Mouse (Mus musculus) layer of hippocampus, postnatal 10 days (tissue): ENCODE data around the gene Tsr3. TPM values are rescaled to one million over a fixed set of nuclear protein-coding genes. Genes with fewer than 3 reads are reported as not detected.
"Not testable (repeated sequence)": the region's sequence is repeated elsewhere in the genome, so short reads cannot be mapped to it uniquely, and the experiment has no call there.

Experiments used
- DNase-seq, 2 experiments: peaks; one replicate each; pipeline ENCODE4 v3.0.0; 2021; ENCODE audit warnings: low spot score in 2 of 2
- long read RNA-seq: library from polyadenylated mRNA; stranded (forward); transcript quantifications from one replicate; pipeline ENCODE4 v2.0.0, GENCODE M21; 2023
- total RNA-seq, 2 experiments: library from RNA; stranded (reverse); gene quantifications; 2 replicates each; pipeline ENCODE4 v1.2.3; 2021

The Tsr3 gene
- 10 to 100 TPM; 31.0 to 35.6 TPM for total RNA-seq
- long read RNA-seq, transcript Tsr3-201 (6 exons, 1,192 nt): major isoform, 38 of 68 reads
- long read RNA-seq, partial matches to known transcripts: 13 of 68 reads
- long read RNA-seq, other reads (novel, unspliced or antisense): 17 of 68 reads

- peak; percentile 78 to 85 for DNase-seq
These were observed at the start of gene Tsr3, which contains the start of gene Gnptg for GRCm38 (mm10) chr17:25239695-25240636. Gene Tsr3 (plus strand): TSS chr17:25240170. Gene Gnptg (minus strand): TSS chr17:25240124.

DNA sequence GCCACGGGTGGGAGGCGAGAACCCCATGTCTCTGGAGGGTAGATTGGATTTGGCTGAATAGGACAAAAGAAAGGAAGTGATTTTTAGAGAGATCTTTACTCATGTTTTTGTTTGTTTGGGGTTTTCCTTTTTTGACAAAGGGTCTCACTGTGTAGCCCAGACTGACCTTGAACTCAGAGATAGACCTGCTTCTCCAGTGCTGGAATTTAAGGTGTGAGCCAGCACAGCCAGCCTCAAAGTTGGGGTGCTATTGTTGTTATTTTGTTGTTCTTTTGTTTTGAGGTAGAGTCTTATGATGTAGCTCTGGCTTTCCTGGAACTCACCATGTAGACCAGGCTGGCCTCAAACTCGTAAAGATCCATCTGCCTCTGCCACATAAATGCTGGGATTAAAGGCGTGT, 37.6 kb upstream of the Tsr3 start:
- no peak for DNase-seq

DNA sequence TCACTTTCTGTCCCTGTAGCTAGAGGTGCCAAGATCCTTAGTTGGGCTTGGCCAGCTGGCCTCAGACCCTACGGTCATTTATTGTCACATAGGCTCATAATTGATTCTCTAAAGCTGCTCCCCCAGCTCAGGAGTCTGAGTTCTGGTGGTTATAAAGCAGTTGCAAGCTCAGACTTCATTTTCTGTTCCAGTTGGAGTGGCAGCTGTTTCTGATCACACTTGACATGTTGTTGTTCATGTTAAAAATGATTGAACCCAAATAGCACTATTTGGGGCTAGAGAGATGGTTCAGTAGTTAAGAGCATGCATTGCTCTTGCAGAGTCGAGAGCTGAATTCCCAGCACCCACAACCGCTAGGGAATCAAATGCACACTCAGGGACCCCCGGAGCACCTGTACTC, 30.0 kb upstream of the Tsr3 start:
- DNase-seq: no peak

GRCm38 (mm10) chr17:25210680-25211466, 29.1 kb upstream of the Tsr3 start:
- DNase-seq: no peak

DNA sequence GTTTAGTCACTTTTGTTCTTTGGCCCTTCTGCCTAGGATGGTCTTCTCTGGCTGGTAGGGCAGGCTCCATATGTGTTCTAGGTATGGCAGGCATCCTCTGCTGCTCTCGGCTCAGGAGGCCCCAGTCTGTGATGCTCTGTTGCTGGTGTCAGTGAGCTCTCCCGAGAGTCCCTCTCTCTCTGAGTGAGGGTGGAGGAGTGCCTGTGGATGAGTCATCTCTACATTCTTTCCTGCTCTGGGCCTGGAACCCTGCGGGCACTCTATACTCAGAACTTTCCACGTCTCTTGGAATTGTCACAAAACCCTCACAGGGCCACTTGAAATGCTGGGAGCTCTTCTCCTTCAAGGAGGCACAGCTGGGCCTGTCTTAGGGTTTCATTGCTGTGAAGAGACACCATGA, 28.3 kb upstream of the Tsr3 start:
- DNase-seq: no peak

DNA sequence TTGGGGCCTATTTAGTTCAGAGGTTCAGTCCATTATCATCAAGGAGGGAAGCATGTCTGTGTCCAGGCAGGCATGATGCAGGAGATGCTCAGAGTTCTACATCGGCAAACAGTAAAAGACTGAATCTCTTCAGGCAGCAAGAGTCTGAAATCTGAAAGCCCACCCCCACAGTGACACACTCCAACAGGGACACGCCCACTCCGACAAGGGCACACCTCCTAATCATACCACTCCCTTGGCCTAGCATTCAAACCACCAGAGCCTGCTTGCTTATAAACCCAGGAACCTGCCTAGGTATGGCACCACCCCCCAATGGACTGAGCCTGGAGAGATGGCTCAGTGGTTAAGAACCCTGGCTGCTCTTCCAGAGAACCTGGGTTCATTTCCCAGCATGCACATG, 24.5 kb upstream of the Tsr3 start:
- DNase-seq: no peak

DNA sequence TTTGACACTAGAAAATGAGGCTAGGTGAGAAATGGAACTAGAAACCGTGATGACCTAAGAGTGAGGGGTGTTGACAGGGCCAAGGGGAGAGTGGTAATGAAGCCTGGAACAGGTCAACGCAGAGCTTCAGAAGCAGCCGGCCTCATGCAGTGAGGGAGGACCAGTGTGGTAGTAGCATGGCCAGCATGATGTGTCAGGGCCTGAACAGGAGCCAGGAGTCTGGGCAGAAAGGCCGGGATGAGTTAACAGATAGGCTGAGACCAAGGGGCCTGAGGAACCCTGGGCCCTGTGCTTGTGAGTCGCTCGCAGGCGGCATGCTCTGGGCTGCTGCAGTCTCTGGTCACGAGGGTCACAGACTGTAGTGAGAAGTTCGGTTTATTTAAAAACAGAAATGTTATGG, 21.0 kb upstream of the Tsr3 start:
- no peak for DNase-seq

DNA sequence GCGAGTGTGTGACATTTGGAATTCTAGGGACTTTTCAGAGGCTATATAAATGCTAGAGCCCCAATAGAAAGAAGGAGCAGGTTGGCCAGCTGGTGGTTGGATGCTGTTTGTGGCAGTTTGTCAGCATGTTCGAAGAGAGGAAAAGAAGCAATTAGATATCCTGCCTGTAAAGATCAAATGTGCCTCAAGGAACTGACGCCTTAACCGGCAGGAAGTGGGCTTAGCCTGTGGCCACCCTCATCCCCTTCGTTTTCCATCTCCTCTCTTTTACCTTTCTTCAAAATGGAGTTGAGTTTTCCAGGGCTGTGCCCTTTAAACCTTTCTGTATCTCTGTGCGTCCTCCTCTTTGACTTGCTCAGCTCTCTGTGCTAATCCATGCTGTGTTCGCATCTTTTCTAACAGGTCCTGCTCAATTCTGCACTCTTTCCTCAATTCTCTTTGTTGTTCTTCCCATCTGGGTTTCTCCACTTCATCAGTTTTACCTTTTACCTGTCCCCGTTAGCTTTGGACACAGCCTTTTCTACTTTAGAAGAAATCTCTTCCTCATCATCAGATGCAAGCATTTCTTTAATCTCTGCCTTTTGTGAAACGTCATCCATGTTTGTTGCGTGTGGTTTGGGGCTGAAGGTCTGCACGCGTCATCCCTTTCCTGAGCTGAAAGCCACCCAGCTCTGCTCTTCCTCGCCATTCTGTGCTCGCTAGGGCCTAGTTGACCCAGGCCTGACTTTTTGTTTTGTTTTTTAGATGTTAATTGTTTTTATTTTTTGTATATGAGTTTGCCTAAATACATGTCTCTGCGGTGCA, 20.3 kb upstream of the Tsr3 start:
- no peak for DNase-seq

DNA sequence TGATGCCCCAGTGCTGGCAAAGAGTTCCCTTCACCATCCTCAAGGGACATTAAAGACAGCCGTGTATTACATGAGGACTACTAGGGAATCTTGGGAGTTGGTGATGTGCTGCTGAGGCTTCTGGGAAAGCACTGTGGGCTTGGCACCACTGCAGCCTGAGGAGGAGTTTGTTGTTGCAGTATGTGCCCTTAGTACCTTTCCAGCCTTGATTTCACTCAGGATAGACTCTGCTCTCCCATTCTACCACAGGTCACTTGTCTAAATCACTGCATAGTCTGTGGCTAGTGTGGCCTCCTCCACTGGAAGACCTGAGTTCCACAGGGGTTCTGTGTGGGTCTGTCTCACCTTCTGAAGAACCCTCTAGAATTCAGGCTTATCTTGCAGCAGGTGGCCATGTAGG, 19.2 kb upstream of the Tsr3 start:
- DNase-seq: no peak

- peak; percentile 47 to 56 for DNase-seq
These were observed 18.0 kb upstream of the Tsr3 start for GRCm38 (mm10) chr17:25221821-25222503.

GRCm38 (mm10) chr17:25222504-25222940, 17.4 kb upstream of the Tsr3 start:
- DNase-seq: not testable (repeated sequence)

GRCm38 (mm10) chr17:25222951-25223601, 16.9 kb upstream of the Tsr3 start:
- no peak for DNase-seq

GRCm38 (mm10) chr17:25224586-25225222, 15.3 kb upstream of the Tsr3 start:
- DNase-seq: no peak

GRCm38 (mm10) chr17:25225659-25226058, 14.3 kb upstream of the Tsr3 start:
- DNase-seq: no peak

DNA sequence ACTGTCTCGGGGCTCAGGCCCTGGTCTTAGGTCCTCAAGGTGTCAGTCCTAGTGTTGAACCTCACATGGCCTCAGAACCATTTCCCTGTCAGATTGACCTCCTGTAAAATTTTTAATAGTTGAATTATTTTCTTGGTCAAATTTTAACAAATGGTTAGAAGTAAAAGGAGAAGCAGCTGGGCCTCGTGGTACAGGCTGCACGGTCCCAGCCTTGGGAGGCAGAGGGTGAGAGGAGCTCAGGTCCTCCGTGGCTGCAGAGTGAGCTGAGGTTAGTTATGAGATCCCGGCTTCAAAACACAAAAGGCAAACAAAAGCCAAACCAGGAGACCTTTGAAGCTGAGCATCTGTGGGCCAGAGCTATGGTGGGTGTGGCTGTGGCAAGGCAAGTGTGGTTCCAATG, 12.0 kb upstream of the Tsr3 start:
- no peak for DNase-seq

DNA sequence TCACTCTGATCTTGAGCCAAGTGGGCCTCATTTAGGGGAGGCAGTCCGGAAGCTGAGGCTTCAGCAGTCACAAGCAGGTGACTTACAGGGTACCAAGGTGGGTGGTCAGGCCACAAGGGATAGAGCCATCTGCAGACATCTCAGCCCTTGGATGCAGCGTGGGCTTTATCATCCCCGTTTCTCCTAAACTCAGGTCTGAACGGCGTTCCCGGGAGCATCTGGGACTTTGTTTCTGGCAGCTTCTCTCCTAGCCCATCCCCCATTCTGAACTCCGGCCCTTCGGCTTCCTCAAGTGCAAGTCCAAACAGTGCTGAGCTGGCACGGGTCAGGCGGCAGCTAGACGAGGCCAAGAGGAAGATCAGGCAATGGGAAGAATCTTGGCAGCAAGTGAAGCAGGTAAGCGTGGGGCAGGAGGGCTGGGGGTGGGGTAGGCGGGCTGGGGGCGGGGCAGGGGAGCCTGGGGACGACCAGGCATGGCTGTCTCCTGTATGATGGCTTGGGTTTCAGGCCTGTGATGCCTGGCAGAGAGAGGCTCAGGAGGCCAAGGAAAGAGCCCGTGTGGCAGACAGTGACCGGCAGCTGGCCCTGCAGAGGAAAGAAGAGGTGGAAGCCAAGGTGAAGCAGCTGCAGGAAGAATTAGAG, 9.8 kb upstream of the Tsr3 start:
- DNase-seq: not testable (repeated sequence)

DNA sequence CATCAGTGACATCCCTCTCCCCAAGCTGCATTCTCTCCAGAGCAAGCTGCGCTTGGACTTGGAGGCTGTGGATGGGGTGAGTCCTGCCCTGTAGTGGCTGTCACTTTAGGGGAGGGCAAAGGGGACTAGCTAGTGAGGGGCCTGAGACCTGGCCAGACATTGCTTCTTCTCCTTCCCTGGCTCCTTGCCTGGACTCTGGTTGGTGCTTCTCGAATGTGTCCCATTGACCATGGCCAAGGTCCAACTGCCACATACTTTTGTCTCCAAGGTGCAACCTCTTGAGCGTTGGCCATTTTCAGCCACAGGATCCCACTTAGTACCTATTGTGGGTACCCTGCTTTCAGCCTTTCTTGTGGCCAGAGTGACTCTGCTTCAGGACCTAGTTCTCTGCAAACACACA, 9.3 kb upstream of the Tsr3 start:
- DNase-seq: no peak

GRCm38 (mm10) chr17:25231621-25232020, 8.3 kb upstream of the Tsr3 start:
- not testable (repeated sequence) for DNase-seq

DNA sequence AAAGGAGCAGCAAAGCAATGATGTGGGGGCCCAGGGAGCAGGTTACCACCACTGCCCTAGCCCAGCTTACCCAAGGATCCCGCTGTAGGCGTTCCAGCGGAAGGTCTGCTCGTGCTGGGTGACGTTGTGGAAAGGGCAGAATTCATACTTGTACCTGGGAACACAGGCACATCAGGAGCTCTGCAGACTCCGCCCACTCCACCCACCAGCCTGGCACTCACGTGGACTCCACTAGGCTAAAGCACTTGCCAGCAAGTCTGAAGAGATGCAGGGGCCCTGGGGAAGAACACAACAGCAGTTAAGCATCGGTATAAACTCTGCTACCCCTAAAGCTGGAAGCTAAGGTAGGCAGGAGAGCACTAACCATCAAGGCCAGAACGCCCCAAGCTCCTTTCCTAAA, 4.3 kb upstream of the Tsr3 start:
- DNase-seq: no peak
